Mouse (Mus musculus): ENCODE measurements around the gene Slc12a6.

DNA sequence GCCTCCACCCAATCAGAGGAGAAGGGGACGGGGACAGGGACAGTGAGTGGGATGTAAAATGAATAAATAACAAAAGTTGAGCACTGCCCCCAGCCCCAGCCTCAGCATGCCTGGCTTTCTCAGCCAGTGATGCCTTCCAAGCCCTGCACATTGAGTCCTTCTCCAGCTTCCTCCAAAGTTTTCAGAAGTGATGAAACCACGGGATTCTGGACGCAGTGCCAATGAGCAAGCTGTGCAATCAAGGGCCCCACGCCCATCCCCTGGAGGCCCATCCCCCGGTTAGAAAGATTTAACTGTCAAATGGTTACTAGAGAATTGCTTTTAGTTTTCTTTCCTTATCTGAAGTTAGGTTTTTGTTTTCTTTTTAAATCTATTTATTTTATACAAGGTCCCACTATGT lies 104.3 kb downstream of the Slc12a6 start:
- TF ChIP-seq CTCF (IDR thresholded peaks at IDR 0.05; ENCODE audit: low read depth), result no peak
- no peak for TF ChIP-seq EP300 (IDR thresholded peaks at IDR 0.05; ENCODE audit: low read depth)
